Mouse (Mus musculus): ENCODE results near the gene Rgs8. TPM values are rescaled to one million over a fixed set of nuclear protein-coding genes. Genes with fewer than 3 reads are reported as not detected.

Rgs8 gene
- polyA plus RNA-seq, 1 experiment, result 0.02 TPM

DNA sequence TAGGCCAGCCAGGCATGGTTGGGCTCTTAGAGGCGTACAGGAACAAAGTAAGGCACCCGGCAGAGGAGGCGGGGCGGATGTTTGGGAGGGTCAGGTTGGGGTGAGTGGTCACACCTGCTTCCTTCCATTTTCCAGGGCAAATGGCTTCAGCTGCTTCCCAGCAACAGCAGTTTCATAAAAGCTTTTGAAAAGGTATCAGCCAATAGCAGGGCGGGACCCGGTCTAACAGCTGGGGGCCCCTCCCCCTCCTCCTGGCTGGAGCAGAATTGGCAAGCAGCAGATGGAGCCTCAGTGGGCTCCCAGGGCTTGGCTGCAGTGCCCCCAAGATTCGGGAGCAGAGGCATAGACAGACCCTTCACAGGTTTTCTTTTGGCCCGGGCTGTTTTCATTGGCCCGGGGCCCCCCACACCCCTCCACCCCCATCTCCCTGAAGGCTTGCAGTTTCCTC lies 11.3 kb upstream of the Rgs8 start:
- Histone ChIP-seq H3K4me3 (ENCODE audit: insufficient read depth, low read depth, low read length) (no peak overlapping the region), H3K36me3 (ENCODE audit: control insufficient read depth, insufficient read depth, low read length) (no peaks in the 10 kb centered on the region), H3K27me3 (replicated peaks; ENCODE audit: control insufficient read depth, insufficient read depth, low read length) (no peaks in the 10 kb centered on the region), H3K27ac (ENCODE audit: insufficient read depth, low read depth, low read length) (no peak overlapping the region), H3K4me1 (ENCODE audit: control insufficient read depth, insufficient read depth, low read length) (no peaks in the 10 kb centered on the region)
- peak; percentile 18 for DNase-seq
- WGBS, result 7% methylated on average over 9 of the region's 9 CpGs
- TF ChIP-seq POLR2A (IDR thresholded peaks at IDR 0.05; ENCODE audit: low read depth, low read length), result no peak
- no peak for TF ChIP-seq CTCF (conservative IDR thresholded peaks at IDR 0.05; ENCODE audit: insufficient read depth, insufficient read length, low read depth, low read length)

DNA sequence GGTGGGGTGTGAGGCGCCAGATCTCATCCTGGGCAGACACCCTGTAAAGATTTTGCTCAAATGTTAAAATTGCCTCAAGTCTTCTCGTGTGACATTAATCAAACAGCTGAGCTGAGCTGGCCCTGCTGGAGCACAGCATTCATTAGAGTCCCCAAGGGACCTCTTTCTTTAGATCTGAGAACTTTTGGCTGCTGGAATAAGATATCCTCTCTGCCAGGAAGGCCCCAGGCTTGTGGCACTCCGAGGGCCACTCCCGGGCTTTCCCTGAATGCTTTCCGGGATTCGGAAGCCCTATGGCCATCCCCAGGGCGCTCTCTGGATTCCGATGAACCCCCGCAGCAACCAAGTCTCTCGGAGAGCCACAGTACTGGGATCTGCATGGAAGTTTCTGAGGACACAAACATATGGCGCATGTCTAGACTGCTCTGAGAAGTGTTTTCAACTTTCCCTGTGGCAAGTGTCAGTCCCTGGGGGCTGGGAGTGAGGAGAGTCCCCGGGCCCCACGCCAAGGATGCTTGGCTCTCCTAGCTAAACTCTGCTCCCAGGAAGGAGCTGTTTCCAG lies 10.8 kb upstream of the Rgs8 start:
- no peaks in the 10 kb centered on the region for H3K4me1 ChIP-seq (ENCODE audit: control insufficient read depth, insufficient read depth, low read length)
- DNase-seq, result peak; percentile 53
- no peak overlapping the region for H3K27ac ChIP-seq (ENCODE audit: insufficient read depth, low read depth, low read length)
- no peaks in the 10 kb centered on the region for H3K27me3 ChIP-seq (replicated peaks; ENCODE audit: control insufficient read depth, insufficient read depth, low read length)
- H3K36me3 ChIP-seq (ENCODE audit: control insufficient read depth, insufficient read depth, low read length), result no peaks in the 10 kb centered on the region
- TF ChIP-seq CTCF (conservative IDR thresholded peaks at IDR 0.05; ENCODE audit: insufficient read depth, insufficient read length, low read depth, low read length), result no peak
- no peak for TF ChIP-seq POLR2A (IDR thresholded peaks at IDR 0.05; ENCODE audit: low read depth, low read length)
- H3K4me3 ChIP-seq (ENCODE audit: insufficient read depth, low read depth, low read length), result no peak overlapping the region
- 21% methylated on average over 13 of the region's 13 CpGs for WGBS

DNA sequence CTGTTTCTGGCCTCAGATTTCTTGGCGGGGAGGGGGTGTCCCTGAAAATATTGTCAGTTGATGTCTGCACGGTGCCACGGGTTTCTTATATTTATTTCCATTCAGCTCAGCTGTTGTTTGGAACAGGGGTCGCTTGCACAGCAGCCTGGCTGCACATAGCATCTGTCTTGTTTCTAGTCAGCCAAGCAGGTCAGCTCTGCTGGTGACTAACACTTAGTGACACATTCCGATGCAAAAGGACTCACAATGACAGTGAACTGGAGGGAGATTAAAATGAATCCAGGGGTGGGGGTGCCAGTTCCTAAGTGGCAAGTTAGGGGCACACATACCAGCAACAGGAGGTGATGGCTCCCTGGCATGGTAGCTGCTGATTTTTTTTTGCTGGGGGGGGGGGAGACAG lies 849 bp downstream of the Rgs8 start:
- H3K36me3 ChIP-seq (ENCODE audit: control insufficient read depth, insufficient read depth, low read length), result no peaks in the 10 kb centered on the region
- no peak for TF ChIP-seq POLR2A (IDR thresholded peaks at IDR 0.05; ENCODE audit: low read depth, low read length)
- TF ChIP-seq CTCF (conservative IDR thresholded peaks at IDR 0.05; ENCODE audit: insufficient read depth, insufficient read length, low read depth, low read length), result no peak
- no peaks in the 10 kb centered on the region for H3K27me3 ChIP-seq (replicated peaks; ENCODE audit: control insufficient read depth, insufficient read depth, low read length)
- H3K4me3 ChIP-seq (ENCODE audit: insufficient read depth, low read depth, low read length), result no peak overlapping the region
- no peak overlapping the region for H3K27ac ChIP-seq (ENCODE audit: insufficient read depth, low read depth, low read length)
- H3K4me1 ChIP-seq (ENCODE audit: control insufficient read depth, insufficient read depth, low read length), result no peaks in the 10 kb centered on the region
- 18% methylated on average over 5 of the region's 5 CpGs for WGBS
- DNase-seq, result no peak

DNA sequence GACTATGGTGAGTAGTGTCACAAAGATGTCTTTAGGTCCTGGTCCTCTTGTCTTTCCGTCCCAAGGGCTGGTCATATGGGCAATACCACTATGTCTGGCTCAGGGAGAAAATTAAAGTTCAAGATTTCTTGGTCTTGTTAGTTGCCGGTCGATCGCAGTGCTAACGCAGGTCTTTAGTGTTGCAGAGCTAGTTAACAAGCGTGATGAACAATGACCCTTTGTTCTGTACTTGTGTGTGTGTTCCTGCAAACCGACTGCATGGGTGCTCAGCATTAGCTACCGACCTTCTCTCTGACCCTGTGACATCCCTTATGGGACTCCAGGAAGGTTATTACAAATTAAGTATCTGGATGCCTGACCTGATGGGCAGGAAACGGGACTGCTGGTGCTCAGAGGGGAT lies 6.8 kb downstream of the Rgs8 start:
- no peak for DNase-seq
- Histone ChIP-seq H3K4me3 (ENCODE audit: insufficient read depth, low read depth, low read length) (no peak overlapping the region), H3K36me3 (ENCODE audit: control insufficient read depth, insufficient read depth, low read length) (no peaks in the 10 kb centered on the region), H3K27ac (ENCODE audit: insufficient read depth, low read depth, low read length) (no peak overlapping the region), H3K27me3 (replicated peaks; ENCODE audit: control insufficient read depth, insufficient read depth, low read length) (0 out of 2 replicates have a peak, but pooled peaks cover 1% of the 10 kb centered on the region), H3K4me1 (ENCODE audit: control insufficient read depth, insufficient read depth, low read length) (no peaks in the 10 kb centered on the region)
- WGBS, result 68% methylated on average over 9 of the region's 9 CpGs
- TF ChIP-seq CTCF (conservative IDR thresholded peaks at IDR 0.05; ENCODE audit: insufficient read depth, insufficient read length, low read depth, low read length) (no peak), POLR2A (IDR thresholded peaks at IDR 0.05; ENCODE audit: low read depth, low read length) (no peak)

GRCm38 (mm10) chr1:153660982-153661688 lies 8.3 kb downstream of the Rgs8 start:
- H3K27ac ChIP-seq (ENCODE audit: insufficient read depth, low read depth, low read length), result no peak overlapping the region
- H3K4me3 ChIP-seq (ENCODE audit: insufficient read depth, low read depth, low read length), result no peak overlapping the region
- TF ChIP-seq CTCF (conservative IDR thresholded peaks at IDR 0.05; ENCODE audit: insufficient read depth, insufficient read length, low read depth, low read length) (no peak), POLR2A (IDR thresholded peaks at IDR 0.05; ENCODE audit: low read depth, low read length) (no peak)
- DNase-seq, result no peak
- no peaks in the 10 kb centered on the region for H3K36me3 ChIP-seq (ENCODE audit: control insufficient read depth, insufficient read depth, low read length)
- 39% methylated on average over 15 of the region's 15 CpGs for WGBS
- no peaks in the 10 kb centered on the region for H3K4me1 ChIP-seq (ENCODE audit: control insufficient read depth, insufficient read depth, low read length)
- H3K27me3 ChIP-seq (replicated peaks; ENCODE audit: control insufficient read depth, insufficient read depth, low read length), result 0 out of 2 replicates have a peak, but pooled peaks cover 1% of the 10 kb centered on the region

GRCm38 (mm10) chr1:153661689-153662002 lies 8.8 kb downstream of the Rgs8 start:
- TF ChIP-seq POLR2A (IDR thresholded peaks at IDR 0.05; ENCODE audit: low read depth, low read length), result no peak
- TF ChIP-seq CTCF (conservative IDR thresholded peaks at IDR 0.05; ENCODE audit: insufficient read depth, insufficient read length, low read depth, low read length), result no peak
- peak; percentile 42 for DNase-seq
- Histone ChIP-seq H3K36me3 (ENCODE audit: control insufficient read depth, insufficient read depth, low read length) (no peaks in the 10 kb centered on the region), H3K4me1 (ENCODE audit: control insufficient read depth, insufficient read depth, low read length) (no peaks in the 10 kb centered on the region), H3K27me3 (replicated peaks; ENCODE audit: control insufficient read depth, insufficient read depth, low read length) (0 out of 2 replicates have a peak, but pooled peaks cover 1% of the 10 kb centered on the region), H3K4me3 (ENCODE audit: insufficient read depth, low read depth, low read length) (no peak overlapping the region), H3K27ac (ENCODE audit: insufficient read depth, low read depth, low read length) (no peak overlapping the region)
- WGBS, result 20% methylated on average over 4 of the region's 4 CpGs

DNA sequence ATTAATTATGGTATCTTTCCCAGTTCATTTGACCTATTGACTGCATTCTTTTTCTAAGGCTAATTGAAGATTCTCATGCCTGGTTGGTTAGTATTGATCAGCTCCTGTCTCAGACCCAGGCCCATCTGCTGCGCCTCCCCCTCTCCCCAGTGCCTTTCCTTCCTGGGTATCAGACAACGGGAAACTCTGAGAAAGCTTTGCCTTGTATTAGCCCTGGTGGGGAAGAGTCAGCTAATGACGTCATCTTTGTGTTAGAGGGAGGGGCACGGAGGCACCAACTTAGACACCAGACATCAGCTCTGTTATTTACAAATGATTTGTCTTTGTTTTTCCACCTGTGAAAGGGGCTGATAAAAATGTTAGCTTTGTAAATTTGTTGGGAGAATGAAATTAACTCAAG lies 9.5 kb downstream of the Rgs8 start:
- Histone ChIP-seq H3K27me3 (replicated peaks; ENCODE audit: control insufficient read depth, insufficient read depth, low read length) (0 out of 2 replicates have a peak, but pooled peaks cover 1% of the 10 kb centered on the region), H3K27ac (ENCODE audit: insufficient read depth, low read depth, low read length) (no peak overlapping the region), H3K4me3 (ENCODE audit: insufficient read depth, low read depth, low read length) (no peak overlapping the region), H3K36me3 (ENCODE audit: control insufficient read depth, insufficient read depth, low read length) (no peaks in the 10 kb centered on the region), H3K4me1 (ENCODE audit: control insufficient read depth, insufficient read depth, low read length) (no peaks in the 10 kb centered on the region)
- TF ChIP-seq CTCF (conservative IDR thresholded peaks at IDR 0.05; ENCODE audit: insufficient read depth, insufficient read length, low read depth, low read length) (no peak), POLR2A (IDR thresholded peaks at IDR 0.05; ENCODE audit: low read depth, low read length) (no peak)
- 48% methylated on average over 4 of the region's 4 CpGs for WGBS
- DNase-seq, result no peak
